In the genomic region with DNA sequence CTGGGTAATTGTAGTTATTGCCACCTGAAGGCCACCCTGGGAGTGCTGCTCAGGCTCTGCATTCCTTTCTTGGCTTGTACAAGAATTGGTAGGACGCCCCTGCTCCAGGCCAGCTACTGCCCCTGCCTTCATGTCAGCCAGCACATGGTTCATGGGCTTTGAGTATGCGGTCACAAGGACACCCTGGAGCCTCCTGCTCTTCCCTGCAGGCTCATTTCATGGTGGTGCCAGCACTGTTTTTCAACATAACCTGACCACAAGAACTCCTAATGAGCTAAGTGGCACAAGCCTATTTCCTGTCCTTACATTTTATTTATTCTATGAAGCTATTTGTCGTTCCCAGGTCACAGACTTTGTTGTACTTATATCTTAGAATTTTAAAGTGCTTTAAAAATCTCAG, we compare ENCODE assay signal across 10 mouse cellular contexts.
DNase-seq lines count a peak whose midpoint lies in the region; ATAC-seq and TF ChIP-seq lines count a peak whose summit lies in the region.
"Had no signal": no experiment of that assay in that cellular context is flagged by ENCODE, and none has a peak within 500 bp of the region (broad histone marks: within the 10 kb centered on the region; RNA-seq: fewer than 3 reads in every experiment).

No protein-coding gene starts in this region.

- H3K9me3 ChIP-seq in kidney, embryonic 15.5 days (replicated peaks), result no peaks in the 10 kb centered on the region
- H3K9me3 ChIP-seq in heart, embryonic 11.5 days (replicated peaks; ENCODE audit: control insufficient read depth, low read length), result no peaks in the 10 kb centered on the region

- no peak for TF ChIP-seq POLR2A in cortical plate, adult 2 months (IDR thresholded peaks at IDR 0.05; ENCODE audit: extremely low read depth, insufficient read depth, low read length)

- in situ Hi-C loops in Patski (cut with MboI; ENCODE audit: low pct_unique_long_range_greater_than_20kb), result no loop called here

- POLR2A ChIA-PET in Patski (lab: Charles Lee), result interaction anchor here (0.6 kb wide), 1 partner anchor 1349 kb away, joined by 4 read pairs; no protein-coding TSS in a partner anchor

- no peaks in the 10 kb centered on the region for H3K36me3 ChIP-seq in kidney, embryonic 15.5 days
- no peaks in the 10 kb centered on the region for H3K36me3 ChIP-seq in heart, embryonic 11.5 days (ENCODE audit: control insufficient read depth, insufficient read depth, low read length)
- H3K36me3 ChIP-seq: embryonic facial prominence, embryonic 13.5 days had no signal

- H3K9ac ChIP-seq in kidney, embryonic 15.5 days, result no peak overlapping the region
- no peak overlapping the region for H3K9ac ChIP-seq in heart, embryonic 11.5 days (ENCODE audit: low read depth, low read length)
- H3K9ac ChIP-seq: embryonic facial prominence, embryonic 13.5 days had no signal

- CTCF ChIA-PET in Patski (lab: Charles Lee), result interaction anchor here (1.3 kb wide), 1 partner anchor 9 kb away, joined by 3 read pairs; no protein-coding TSS in a partner anchor

- H3K27me3 ChIP-seq in kidney, embryonic 15.5 days, result no peaks in the 10 kb centered on the region
- H3K27me3 ChIP-seq in Patski, result no peaks in the 10 kb centered on the region
- H3K27me3 ChIP-seq in heart, embryonic 11.5 days (ENCODE audit: control insufficient read depth, insufficient read depth, low read length), result no peaks in the 10 kb centered on the region
- H3K27me3 ChIP-seq: embryonic facial prominence, embryonic 13.5 days had no signal

- H3K4me3 ChIP-seq in kidney, embryonic 15.5 days (replicated peaks), result no peak overlapping the region
- no peak overlapping the region for H3K4me3 ChIP-seq in cortical plate, adult 2 months (ENCODE audit: insufficient read depth, low read length)
- H3K4me3 ChIP-seq in heart, embryonic 11.5 days (ENCODE audit: low read depth, low read length), result no peak overlapping the region
- H3K4me3 ChIP-seq: embryonic facial prominence, embryonic 13.5 days; myocyte had no signal

- DNase-seq in kidney, postnatal 14 days, result no peak
- no peak for DNase-seq in Patski (ENCODE audit: low read depth, low spot score)
- no peak for DNase-seq in gastrocnemius, adult 8-10 months (ENCODE audit: low spot score in 2 of 2)
- DNase-seq: adrenal gland, postnatal 36 days had no signal

- TF ChIP-seq CTCF in Patski (IDR thresholded peaks at IDR 0.05), result no peak
- no peak for TF ChIP-seq CTCF in cortical plate, adult 2 months (IDR thresholded peaks at IDR 0.05; ENCODE audit: extremely low read depth, insufficient read depth, low read length)

- 0 out of 2 replicates have a peak overlapping the region, but pooled peaks have one; percentile 1 for H3K27ac ChIP-seq in kidney, embryonic 15.5 days
- H3K27ac ChIP-seq in cortical plate, adult 2 months (ENCODE audit: insufficient read depth, low read length), result peak overlapping the region; percentile 63
- H3K27ac ChIP-seq in heart, embryonic 11.5 days (ENCODE audit: low read depth, low read length), result no peak overlapping the region
- H3K27ac ChIP-seq: embryonic facial prominence, embryonic 13.5 days had no signal

- H3K4me2 ChIP-seq in kidney, embryonic 15.5 days, result no peak overlapping the region
- H3K4me2 ChIP-seq in heart, embryonic 11.5 days, result no peak overlapping the region
- H3K4me2 ChIP-seq: embryonic facial prominence, embryonic 13.5 days had no signal

- WGBS in kidney, embryonic 15.5 days, result 60% methylated on average over 3 of the region's 3 CpGs
- 52% methylated on average over 3 of the region's 3 CpGs for WGBS in heart, embryonic 11.5 days (ENCODE audit: insufficient replicate concordance)

- H3K4me1 ChIP-seq in kidney, embryonic 15.5 days, result peaks cover 21% of the 10 kb centered on the region
- peaks cover 16% of the 10 kb centered on the region for H3K4me1 ChIP-seq in cortical plate, adult 2 months (ENCODE audit: control insufficient read depth, insufficient read depth, low read length)
- peaks cover 9% of the 10 kb centered on the region for H3K4me1 ChIP-seq in heart, embryonic 11.5 days (ENCODE audit: control insufficient read depth, insufficient read depth, low read length)

- ATAC-seq in kidney, embryonic 15.5 days (replicated peaks; ENCODE audit: low FRiP score), result no peak
- ATAC-seq in Patski, result peak; percentile 60
- peak; percentile 15 for ATAC-seq in megakaryocyte progenitor cell, adult 5-6 weeks (replicated peaks; ENCODE audit: poor library complexity)
- ATAC-seq in heart, embryonic 11.5 days (replicated peaks; ENCODE audit: insufficient number of reproducible peaks, low FRiP score, low TSS enrichment), result no peak

Comparison
In these comparisons a context has a peak if more than half of its experiments do, and no peak if none do; other contexts are left out.
1. ATAC-seq: peak in Patski (single experiment) and megakaryocyte progenitor cell, adult 5-6 weeks (single experiment); none in kidney, embryonic 15.5 days (single experiment) and heart, embryonic 11.5 days (single experiment).